Mouse (Mus musculus): ENCODE data around the gene Sept9.

DNA sequence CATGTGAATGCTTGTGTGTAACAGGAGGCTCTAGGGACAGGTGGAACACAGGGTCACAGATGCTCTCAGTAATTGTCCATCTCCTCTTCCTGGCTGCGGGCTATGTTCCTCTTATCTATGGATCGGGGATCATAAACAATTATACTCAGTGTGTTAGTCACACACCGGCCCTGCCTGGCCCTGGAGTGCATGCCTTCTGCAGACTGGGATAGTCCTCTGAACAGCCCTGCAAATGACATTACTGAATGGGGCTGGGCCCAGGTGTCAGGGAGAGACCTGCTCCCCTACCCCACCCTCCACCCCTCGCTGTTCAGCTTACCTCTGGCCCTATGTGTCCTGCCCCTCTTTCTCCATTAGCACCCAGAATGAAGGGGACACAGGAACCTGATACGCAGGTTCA is 22.6 kb upstream of the Sept9 start:
- TF ChIP-seq POLR2A (IDR thresholded peaks at IDR 0.05; ENCODE audit: borderline replicate concordance, insufficient read depth, low read length) = no peak
- no peak for TF ChIP-seq CTCF (IDR thresholded peaks at IDR 0.05; ENCODE audit: borderline replicate concordance, insufficient read depth, low read depth, low read length)

Data from cerebellum, adult 2 months (tissue).